Mouse (Mus musculus): ENCODE results near the gene Lig1. TPM values are rescaled to one million over a fixed set of nuclear protein-coding genes. Genes with fewer than 3 reads are reported as not detected.

Gene Lig1
- 10 to 100 TPM; 39.0 to 50.7 TPM for polyA plus RNA-seq (2017; shearing (Covaris generic))

DNA sequence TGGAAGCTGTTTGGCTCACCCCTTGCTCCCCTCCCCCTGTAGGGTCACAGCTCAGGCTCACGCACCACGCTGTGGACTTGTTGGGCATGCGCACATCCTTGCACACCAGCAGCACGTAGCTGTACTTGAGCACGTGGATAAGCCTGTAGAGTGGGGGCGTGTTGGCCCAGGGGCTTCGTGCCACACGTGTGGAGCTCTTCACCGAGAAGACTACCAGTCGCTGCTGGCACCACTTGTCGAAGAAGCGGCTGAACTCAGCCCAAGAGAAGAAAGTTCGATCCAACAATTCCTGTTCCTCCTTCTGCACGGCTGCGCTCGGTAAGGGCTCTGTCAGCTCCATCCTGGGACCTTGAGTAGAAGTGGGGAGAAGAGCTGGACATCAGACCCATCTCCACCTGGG lies at the start of gene Lig1:
Gene Lig1, plus strand, starts transcription at position 203 of the 400 bp plus-strand sequence.
- ATAC-seq: no peak

DNA sequence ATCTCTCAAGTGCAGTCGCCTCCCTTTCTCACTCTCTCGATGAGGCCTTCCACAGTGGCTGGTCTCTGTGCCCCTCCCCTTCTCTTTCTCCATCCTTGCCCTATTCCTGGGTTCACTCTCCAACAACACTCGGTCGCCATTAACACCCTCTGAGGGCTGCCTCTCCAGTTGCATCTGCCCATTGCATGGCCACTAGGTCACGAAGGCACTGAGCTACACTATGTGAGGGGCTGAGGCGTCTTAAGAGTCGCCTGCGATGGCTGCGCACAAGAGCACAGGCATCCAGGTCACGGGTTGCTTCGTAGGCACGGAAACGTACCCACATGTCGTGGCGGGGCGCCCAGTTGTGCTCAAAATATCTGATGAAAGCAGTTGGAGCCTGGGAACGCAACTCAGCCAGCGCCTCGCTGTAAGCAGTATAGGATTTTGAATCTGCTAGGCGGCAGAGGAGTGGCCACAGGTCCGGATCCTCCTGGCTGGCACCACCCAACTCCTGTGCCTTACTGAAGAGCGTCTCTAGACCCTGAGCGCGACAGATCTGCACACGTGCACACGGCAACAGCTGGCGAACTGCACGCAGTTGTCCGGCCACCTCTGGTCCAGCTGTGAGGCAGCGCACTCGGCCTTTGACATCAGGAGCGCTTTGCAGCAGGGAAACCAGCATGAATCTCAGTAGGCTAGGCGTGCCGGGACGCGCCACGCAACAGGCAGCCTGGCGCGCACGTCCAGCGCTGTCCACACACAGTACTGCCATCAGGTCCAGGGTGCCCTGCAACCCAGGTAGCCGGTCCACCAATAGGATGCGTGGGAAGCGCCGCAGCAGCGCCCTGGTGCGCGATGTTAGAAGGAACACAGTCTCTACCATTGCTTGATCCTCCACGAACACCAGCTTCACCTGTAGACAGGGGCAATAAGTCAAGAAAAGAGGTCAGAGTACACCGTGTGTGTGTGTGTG lies 16.1 kb upstream of the Lig1 start:
- ATAC-seq: no peak

DNA sequence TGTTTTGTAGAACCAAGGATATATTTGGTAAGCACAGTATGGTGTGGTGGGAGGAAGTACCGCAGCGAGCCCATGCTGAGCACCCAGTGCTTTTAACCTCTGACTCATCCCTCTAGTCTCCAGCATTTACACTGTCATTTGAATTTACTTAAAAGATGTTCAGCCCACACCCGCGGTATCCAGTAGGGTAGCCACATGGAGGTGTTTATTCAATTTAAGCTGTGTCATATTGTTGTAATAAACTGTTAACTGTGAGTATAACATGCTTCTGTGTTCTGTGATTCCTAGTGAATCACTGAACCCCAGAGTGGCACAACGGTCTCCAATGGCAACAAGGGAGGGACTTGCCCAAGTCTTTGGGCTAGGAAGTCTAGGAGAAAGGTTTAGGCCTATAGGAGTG lies 13.2 kb upstream of the Lig1 start:
- no peak for ATAC-seq

DNA sequence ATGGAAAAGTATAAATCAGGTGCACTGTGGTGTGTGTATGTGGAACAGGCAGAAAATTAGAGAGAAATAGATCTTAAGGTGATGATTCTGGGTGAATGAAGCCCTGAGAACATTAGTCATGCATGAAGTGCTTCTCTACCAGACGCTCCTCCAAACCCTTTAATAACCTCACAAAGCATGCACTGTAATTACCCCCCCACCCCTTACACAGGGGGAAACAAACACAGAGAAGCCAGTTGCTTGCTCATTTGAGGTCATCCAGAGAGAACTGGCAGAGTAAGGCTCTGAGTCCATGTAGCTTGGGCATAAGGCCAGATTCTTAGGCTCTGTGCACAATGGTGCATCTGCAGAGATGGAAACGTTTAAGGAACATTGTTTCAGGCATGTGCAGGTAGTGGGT lies 12.7 kb upstream of the Lig1 start:
- ATAC-seq: no peak

DNA sequence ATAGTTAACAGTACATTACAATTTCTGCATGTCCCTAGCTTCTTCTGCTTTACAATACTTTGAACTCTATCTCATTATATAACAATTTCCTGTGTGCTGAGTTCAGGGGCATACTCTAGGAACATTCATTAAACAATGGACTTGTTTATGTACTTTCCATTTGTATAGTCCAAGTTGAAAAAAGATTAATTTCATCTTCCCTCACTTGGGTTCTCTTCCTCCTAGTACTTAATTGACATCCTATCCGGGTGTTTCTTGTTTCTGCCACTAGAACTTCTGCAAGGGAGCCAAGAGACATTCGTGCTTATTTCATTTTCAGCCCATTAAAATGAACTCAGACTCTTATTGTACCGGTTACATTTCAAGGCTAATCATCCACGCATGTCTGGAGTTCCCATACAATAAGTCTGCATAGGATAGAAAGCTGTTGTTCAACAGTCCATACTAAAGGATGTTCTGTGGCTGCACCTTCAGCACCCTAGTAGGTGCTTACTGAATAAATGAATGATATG lies 8.3 kb upstream of the Lig1 start:
- ATAC-seq: no peak

DNA sequence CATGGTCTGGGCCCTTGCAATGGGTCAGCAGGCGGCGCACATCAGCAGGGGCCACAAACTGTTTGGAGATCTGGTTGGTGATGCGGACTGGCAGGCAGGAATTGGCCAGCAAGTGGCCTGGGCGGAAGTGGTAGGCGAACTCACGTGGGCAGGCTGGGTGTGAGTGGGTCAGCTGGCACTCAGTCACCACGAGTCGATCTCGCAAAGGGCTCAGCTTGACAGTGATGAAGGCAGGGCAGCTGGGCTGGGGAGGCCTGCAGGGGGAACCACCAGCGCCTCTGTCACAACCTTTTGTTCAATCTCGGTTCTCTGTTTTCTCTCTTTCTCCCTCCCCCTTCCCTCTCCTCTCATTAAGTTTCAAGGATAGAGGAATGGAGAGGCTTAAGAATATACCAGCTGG lies 7.7 kb upstream of the Lig1 start:
- ATAC-seq: no peak

DNA sequence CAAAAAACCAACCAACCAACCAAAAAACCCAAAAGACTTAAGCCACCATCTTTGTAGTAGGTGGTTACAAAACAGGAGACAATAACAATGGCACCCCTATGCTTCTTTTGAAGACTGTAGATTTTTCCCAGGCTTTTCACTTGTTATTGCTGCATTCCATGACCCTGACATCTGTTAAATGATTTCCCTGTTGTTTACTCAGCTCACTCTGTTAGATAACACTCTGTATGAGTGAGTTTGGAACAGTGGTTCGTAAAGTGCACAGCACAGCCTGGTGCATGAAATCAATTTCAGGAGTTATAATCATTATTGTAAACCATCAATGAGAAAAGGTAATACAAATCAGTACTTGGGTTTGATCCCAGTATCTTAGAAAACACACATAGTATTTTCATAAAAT lies 5.4 kb upstream of the Lig1 start:
- no peak for ATAC-seq

DNA sequence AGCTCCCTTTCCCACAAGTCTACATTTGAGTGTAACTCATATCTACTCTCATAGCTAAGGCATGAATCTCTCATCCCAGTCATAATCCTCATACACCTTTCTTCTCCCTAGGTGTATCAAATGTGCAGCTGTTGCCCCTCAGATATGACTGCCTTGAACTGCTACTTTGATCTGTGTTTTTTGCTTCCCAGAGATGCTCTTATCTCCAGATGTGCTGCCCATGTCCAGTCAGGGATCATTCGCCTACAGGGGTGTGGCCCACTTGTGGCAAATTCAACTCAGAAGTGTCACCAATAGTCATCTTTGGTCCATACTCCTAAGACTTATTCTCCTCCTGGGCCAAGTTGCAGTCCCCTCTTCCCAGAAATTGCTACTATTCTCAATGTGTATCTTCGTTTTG lies 750 bp downstream of the Lig1 start:
- no peak for ATAC-seq

DNA sequence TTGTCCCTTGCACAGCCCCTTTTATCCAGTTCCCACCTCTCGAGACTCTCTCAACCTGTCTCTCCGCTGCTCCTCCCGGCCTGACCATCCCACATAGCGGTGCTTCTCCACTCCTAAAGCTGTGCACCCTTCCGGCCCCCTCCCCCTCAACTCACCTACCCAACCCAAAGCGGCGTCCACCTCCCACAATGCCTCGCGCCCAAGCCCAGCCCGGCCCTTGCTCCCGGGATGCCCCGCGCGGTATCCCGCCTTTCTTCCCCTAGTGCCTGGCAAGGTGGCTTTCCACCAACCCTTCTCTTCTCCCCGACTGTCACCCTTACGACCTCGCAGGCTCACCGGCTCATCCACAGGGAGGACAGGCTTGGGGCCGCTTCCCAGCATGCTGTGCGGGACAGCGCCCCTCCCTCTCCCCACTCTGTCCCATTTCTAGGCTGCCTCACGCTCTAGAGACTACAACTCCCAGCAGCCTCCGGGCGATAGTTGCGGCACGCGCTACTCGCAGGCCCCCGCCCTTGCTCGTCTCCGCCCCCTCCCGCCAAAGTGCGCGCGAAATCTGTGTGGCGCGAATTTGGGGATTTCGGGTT lies 1.3 kb downstream of the Lig1 start, which contains the start of gene Zswim9:
Gene Zswim9, minus strand, starts transcription at position 414 of the 584 bp plus-strand sequence.
- peak; percentile 97 for ATAC-seq

DNA sequence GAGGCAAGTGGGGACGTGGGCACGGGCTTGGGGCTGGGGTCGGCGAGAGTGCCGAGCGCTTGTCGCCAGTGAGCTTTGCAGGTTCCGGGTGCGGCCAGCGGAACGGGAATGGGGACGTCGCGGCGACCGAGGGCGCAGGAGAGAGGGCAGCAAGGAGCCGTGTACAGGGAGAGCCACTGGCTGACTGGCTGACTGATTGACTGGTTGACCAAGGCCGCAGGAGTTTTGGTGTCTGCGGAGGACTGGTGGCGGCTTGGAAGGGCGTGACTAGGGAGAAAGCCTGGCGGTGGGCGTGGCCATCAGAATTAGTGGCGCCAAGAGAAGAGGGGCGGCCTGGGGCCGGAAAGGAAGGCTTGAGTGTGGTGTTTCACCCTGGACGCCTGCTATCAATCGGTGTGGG lies 1.9 kb downstream of the Lig1 start:
- ATAC-seq: peak; percentile 11

DNA sequence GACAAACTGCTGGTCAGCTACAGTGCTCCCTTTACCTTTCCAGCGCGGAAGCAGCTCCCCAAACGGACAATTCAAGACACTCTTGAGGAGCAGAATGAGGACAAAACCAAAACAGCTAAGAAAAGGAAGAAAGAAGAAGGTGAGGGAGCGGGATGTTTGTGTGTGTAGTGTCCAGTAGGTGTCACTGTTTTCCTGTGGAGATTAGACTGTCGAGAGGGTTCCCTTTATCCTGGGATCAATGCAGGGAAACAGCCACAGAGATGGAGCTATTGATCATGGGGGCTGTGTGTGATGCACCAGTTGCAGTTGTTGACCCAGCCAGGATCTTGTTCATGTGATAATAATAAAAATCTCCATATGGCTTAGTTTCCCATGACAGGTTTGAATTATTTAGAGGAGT lies 11.5 kb downstream of the Lig1 start:
- peak; percentile 73 for ATAC-seq

DNA sequence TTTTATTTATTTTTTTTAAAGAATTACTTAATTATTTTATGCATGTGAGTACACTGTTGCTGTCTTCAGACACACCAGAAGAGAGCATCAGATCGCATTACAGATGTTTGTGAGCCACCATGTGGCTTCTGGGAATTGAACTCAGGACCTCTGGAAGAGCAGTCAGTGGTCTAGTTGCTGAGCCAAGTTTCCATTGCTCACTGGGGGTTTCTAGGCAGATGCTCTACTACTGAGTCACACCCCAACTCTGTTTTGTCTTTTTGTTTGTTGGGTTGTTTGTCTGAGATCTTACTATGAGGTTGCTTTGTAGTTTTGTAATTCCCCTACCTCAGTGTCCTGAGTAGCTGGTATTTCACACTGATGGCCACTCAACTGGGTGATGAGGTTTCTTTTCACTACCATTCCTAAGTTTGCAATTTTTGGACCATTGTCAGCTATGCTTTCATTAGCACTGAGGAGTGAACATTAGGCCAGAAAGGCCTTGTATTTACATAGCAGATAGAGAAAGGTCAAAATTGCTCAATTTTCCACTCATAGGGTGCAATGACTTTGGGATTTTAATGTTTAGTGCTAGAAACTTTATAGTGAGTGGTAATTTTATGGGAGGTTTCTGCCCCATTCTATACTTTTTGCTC lies 13.1 kb downstream of the Lig1 start:
- ATAC-seq: no peak

DNA sequence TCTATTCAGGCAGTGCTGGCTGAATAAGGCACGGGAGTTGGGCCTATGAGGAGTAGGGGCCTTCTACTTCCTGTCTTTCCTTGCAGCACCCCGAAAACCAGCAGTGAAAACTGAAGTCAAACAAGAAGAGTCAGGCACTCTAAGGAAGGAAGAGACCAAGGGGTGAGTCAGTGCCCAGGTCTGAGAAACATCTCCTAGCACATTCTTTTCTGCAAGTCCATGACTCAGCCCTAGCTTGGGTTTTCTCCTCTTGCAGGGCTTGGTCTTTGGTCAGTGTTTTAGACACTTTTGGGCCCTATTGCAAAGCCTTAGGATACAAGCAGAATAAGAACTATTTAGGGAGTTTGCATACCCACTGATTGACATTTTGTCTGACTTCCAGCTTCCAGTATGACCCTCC lies 14.3 kb downstream of the Lig1 start:
- no peak for ATAC-seq

DNA sequence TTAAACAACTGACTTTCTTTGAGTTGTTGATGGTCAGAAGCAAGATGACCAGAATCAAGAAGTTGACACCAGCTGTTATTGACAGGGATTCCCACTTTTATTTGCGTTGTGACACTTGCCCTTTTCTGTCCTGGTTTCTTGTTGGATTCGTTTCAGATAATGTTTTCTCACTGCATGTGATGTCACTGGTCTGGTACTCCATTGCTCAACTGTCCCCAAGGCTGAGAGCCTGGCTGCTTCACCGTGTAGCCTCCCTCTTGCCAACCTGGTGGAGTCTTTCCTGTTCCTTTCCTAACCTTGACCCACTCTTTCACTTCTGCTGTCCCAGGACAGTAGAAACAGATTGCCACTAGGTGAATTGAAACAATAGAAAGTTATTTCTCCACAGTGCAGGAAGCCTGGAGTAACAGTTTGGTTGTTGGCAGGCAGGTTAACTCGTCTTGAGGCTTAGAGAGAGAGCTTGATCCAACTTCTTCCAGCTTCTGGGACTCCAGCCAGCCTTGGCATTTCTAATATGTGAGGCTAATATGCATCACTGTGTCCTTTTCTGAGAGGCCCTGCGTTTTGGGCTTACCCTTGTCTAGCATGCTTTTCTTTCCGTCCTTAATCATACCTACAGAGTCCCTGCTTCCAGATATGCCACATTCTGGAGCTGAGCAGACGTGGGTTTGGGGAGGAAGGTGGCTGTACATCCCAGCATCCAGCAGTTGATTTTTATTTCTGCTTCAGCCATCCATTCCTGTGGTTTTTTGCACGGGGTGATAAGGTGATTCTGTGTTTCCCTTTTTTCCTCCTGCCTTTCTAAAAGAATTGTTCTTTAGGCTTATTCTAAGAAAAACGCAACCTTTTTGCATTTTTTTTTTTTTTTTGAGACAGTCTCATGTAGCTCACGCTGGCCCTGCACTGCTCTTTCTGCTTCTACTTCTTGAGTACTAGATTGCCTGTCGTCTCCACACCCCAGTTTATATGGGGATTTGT lies 17.1 kb downstream of the Lig1 start:
- no peak for ATAC-seq

DNA sequence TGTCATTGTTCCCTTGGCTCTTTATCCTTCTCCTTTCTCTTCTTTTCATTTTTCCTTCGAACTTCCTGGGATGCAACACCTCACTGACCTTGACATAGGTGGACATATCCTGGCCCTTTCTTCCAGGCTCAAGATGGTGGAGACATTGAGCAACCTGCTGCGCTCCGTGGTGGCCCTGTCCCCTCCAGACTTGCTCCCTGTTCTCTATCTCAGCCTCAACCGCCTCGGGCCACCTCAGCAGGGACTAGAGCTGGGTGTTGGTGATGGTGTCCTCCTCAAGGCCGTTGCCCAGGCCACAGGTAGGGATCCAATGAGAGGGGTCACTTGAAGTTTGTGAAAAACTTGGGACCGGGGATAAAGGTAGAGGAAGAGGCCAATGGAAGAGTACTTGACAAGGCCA lies 18.2 kb downstream of the Lig1 start:
- ATAC-seq: no peak

DNA sequence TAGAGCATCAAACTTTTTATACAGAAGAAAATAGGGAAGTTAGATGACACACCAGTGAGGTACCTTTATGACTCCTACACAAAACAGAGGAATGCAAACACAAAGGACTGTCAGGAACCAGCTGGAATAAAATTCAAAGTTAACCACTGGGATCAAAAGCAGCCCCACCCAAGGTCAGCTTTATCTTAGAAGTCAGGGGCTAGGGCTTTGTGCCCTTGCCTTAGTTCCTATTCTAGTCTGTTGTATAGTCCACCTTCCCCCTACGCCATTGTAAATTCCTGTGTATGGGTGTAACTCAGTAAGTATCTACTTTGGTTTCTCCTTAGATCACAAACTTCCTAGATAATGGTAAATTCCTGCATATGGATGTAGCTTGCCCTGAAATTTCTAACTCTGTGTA lies 20.6 kb downstream of the Lig1 start:
- no peak for ATAC-seq

DNA sequence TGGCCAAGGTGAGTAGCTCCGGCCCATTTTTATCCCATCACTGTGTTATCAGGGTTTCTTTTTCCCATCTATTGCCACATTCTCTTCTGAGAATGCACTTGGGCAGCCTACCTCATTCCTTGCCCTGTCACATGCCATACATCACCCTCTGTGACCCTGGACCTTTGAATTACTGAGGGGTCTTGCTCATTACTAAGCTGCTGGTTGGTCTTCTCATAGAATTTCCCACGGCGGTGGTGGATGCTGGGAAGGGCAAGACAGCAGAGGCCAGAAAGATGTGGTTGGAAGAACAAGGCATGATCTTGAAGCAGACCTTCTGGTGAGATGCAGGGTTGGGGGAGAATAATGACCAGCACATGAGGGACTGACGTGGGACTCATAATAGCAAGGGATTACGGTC lies 21.7 kb downstream of the Lig1 start:
- no peak for ATAC-seq

DNA sequence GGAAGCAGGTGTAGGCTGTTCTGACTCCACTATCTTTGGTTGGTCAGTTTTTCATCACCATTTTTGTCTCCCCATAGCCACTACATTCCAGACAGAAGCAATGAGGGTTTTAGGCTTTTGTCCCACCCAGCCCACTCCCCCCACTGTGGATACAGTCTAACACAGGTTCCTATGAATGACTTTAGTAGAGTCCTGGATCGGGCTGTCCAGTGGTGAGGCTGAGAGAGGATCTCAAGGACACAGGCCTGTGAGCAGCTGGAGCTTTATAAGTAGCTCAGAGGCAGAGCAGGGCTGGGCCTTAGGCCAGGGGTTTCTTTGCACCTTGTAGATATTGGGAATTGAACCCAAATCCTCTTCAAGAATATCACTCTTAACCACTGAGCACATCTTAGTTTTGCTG lies 24.6 kb downstream of the Lig1 start:
- no peak for ATAC-seq

DNA sequence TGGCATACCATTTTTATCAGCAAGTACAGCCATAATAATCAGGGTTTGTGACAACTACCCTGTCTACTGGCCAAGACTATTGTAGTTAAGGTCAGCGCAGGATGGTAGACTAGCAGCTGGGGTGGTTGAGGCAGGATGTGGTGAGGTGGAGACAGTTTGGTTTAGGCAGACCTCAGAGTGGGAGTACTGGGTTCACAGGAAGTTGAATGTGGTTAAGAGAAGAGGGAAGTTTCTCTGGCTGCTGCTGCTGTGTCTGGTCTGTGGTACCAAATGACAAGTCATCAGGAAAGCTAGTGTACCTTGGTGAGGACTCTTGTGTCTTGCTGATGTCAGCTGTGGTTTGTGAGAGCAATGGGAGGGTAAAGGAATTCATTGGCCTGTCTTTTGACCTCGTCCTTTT lies 25.7 kb downstream of the Lig1 start:
- ATAC-seq: peak; percentile 96

DNA sequence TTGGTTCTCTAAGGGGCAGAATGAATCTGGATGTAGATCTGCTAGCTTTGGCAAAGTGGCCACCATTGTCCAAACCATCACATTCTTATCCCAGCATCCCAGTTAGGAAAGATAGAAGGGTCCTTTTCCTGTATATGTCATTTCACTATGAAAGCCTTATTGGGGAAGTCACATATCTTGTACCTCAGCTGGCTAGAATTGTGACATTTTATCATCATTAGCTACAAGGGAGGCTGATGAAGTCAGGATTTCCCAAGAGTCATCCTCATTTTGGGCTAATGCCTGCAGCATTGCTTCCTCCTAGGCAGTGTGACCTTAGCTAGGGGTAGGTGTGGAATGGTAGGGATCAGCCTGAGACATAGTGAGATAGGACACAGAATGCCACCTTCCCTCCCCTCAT lies 26.3 kb downstream of the Lig1 start:
- no peak for ATAC-seq

DNA sequence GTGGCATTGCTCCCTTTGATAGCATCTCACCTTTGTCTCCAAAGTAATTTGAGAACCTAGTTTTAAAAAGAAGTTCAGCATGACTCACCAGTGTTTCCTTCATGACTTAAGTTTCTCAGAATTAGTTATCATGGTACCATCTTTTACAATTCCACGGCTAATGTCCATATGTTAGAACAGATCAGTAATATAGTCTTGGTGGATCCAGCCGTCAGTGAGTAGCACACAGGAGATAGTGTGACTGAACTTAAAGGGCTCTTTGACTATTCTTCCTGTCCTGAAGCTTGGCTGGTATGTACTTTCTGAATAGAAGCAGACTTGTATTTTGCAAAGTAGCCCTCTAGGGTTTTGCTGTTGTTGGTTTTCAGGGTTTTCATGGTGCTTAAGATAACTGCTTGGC lies 32.3 kb downstream of the Lig1 start:
- ATAC-seq: no peak

DNA sequence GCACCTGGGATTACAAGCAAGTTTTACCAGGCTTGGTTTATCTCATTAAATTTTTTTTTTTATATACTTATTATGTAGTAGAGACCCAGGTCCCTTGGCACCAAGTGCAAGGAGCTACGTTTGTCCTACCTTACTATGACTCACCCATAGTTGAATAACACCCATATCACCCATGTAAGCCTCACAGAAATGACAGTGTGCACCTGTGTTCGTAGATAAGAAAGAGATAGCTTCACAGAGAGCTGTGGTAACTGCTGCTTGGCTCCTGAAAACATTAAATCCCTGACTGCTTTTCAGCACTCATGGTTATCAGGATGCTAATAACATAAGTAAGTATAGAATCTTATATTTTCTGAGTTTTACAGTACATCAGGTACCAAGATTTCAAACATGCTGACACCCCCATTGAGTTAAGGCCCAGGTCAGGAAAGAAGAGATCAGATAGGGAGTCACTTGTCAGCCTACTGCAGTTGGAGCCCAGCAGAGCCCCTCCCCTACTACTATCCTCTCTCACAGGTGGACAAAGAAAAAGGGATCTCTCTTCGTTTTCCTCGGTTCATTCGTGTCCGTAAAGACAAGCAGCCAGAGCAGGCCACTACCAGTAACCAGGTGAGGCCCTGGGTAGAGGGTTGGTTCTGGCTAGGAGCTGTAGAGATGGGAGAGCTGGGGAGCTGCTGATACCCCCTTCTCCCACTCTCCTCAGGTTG lies 33.6 kb downstream of the Lig1 start:
- no peak for ATAC-seq

Data from activated CD4-positive, CD25-positive, alpha-beta regulatory T cell, adult 4 months (primary cell).